Mouse (Mus musculus) small intestine, adult 10 weeks (tissue): Measurements from ENCODE around the gene Fez2. TPM values are rescaled to one million over a fixed set of nuclear protein-coding genes. Genes with fewer than 3 reads are reported as not detected.

ENCODE experiments used
- polyA plus RNA-seq: library from polyadenylated mRNA; stranded (reverse); fragments of 350-450 nt; fragmentation: Illumina TruSeq; extraction: RNeasy Lipid Tissue Mini Kit (QIAGEN cat#74804); gene quantifications from one replicate; pipeline ENCODE4 v1.2.3, GENCODE M21; 2014; ENCODE audit warnings: low replicate concordance

The Fez2 gene
- 35.5 TPM for polyA plus RNA-seq

GRCm38 (mm10) chr17:78417381-78418281, at the start of gene Fez2:
TSS of gene Fez2 (minus strand) at chr17:78418152.

Other genes starting within 250 kb of the Fez2 start
- 32.8 TPM for gene Crim1, start 217.9 kb downstream of the Fez2 start, polyA plus RNA-seq
- 0.63 TPM for gene Vit, start 89.9 kb upstream of the Fez2 start, polyA plus RNA-seq